Mouse (Mus musculus) small intestine, adult 2 months (tissue): ENCODE data around the gene Igfbp4.

ENCODE experiments used
- CTCF ChIP-seq: fragments of 200-500 bp; IDR thresholded peaks from 2 replicates; pipeline ENCODE4 v1.5.1; 2012; ENCODE audit warnings: low read depth, mild to moderate bottlenecking, control low read depth, inconsistent platforms, low read length, moderate library complexity, mixed read lengths; ENCODE audit not compliant: insufficient replicate concordance, insufficient read length; ENCODE audit errors: extremely low read depth
- POLR2A ChIP-seq: fragments of 200-500 bp; IDR thresholded peaks from 2 replicates; pipeline ENCODE4 v1.6.1; 2012; ENCODE audit warnings: low read depth, mild to moderate bottlenecking, control low read depth, inconsistent platforms, low read length, moderate library complexity

- no peak for TF ChIP-seq CTCF
- no peak for TF ChIP-seq POLR2A
These were observed 6.1 kb downstream of the Igfbp4 start for GRCm38 (mm10) chr11:99047120-99047519.
